Mouse (Mus musculus): Measurements from ENCODE around the gene Myb. TPM values are rescaled to one million over a fixed set of nuclear protein-coding genes. Genes with fewer than 3 reads are reported as not detected.

The Myb gene
- polyA plus RNA-seq, 1 experiment, result 0.30 TPM

- DNase-seq (ENCODE audit: low spot score), result no peak
These were observed 29.8 kb downstream of the Myb start for GRCm38 (mm10) chr10:21130901-21131493.

- no peak for DNase-seq (ENCODE audit: low spot score)
These were observed 32.6 kb downstream of the Myb start for GRCm38 (mm10) chr10:21128086-21128611.

GRCm38 (mm10) chr10:21118341-21118740, 42.4 kb downstream of the Myb start:
- no peak for DNase-seq (ENCODE audit: low spot score)

- no peak for DNase-seq (ENCODE audit: low spot score)
These were observed 46.3 kb downstream of the Myb start for GRCm38 (mm10) chr10:21114459-21114858.

- no peak for DNase-seq (ENCODE audit: low spot score)
These were observed 48.1 kb downstream of the Myb start for GRCm38 (mm10) chr10:21112689-21113088.

GRCm38 (mm10) chr10:21109337-21110056, 51.3 kb downstream of the Myb start:
- DNase-seq (ENCODE audit: low spot score), result no peak

- DNase-seq (ENCODE audit: low spot score), result no peak
These were observed 52.0 kb downstream of the Myb start for GRCm38 (mm10) chr10:21108796-21109195.

GRCm38 (mm10) chr10:21108182-21108581, 52.6 kb downstream of the Myb start:
- no peak for DNase-seq (ENCODE audit: low spot score)

GRCm38 (mm10) chr10:21105206-21105605, 55.6 kb downstream of the Myb start:
- no peak for DNase-seq (ENCODE audit: low spot score)

GRCm38 (mm10) chr10:21102689-21103088, 58.1 kb downstream of the Myb start:
- no peak for DNase-seq (ENCODE audit: low spot score)

- no peak for DNase-seq (ENCODE audit: low spot score)
These were observed 58.8 kb downstream of the Myb start for GRCm38 (mm10) chr10:21101948-21102347.

GRCm38 (mm10) chr10:21100646-21101249, 60.0 kb downstream of the Myb start:
- no peak for DNase-seq (ENCODE audit: low spot score)

- DNase-seq (ENCODE audit: low spot score), result no peak
These were observed 61.3 kb downstream of the Myb start for GRCm38 (mm10) chr10:21099515-21099914.

- DNase-seq (ENCODE audit: low spot score), result no peak
These were observed 65.2 kb downstream of the Myb start for GRCm38 (mm10) chr10:21095541-21095940.

GRCm38 (mm10) chr10:21094896-21095295, 65.9 kb downstream of the Myb start:
- DNase-seq (ENCODE audit: low spot score), result no peak

- DNase-seq (ENCODE audit: low spot score), result no peak
These were observed 67.5 kb downstream of the Myb start for GRCm38 (mm10) chr10:21093301-21093700.

- no peak for DNase-seq (ENCODE audit: low spot score)
These were observed 68.1 kb downstream of the Myb start for GRCm38 (mm10) chr10:21092501-21093270.

- no peak for DNase-seq (ENCODE audit: low spot score)
These were observed 69.7 kb downstream of the Myb start for GRCm38 (mm10) chr10:21090922-21091700.

GRCm38 (mm10) chr10:21089541-21089940, 71.2 kb downstream of the Myb start:
- DNase-seq (ENCODE audit: low spot score), result no peak

GRCm38 (mm10) chr10:21087614-21088232, 73.1 kb downstream of the Myb start:
- no peak for DNase-seq (ENCODE audit: low spot score)

- DNase-seq (ENCODE audit: low spot score), result no peak
These were observed 75.7 kb downstream of the Myb start for GRCm38 (mm10) chr10:21085044-21085443.
